Mouse (Mus musculus): ENCODE data around the gene Zc3hc1. TPM values are rescaled to one million over a fixed set of nuclear protein-coding genes. Genes with fewer than 3 reads are reported as not detected.

The Zc3hc1 gene
- total and polyA plus RNA-seq, 2 experiments from 2014 or later, result 56.7 to 71.9 TPM

GRCm38 (mm10) chr6:30374731-30375510 is 15.9 kb downstream of the Zc3hc1 start:
- Histone ChIP-seq H3K27ac (ENCODE audit: low read depth, low read length) (no peak overlapping the region), H3K36me3 (ENCODE audit: insufficient read depth) (peaks cover 71% of the 10 kb centered on the region), H3K9me3 (ENCODE audit: low read length) (no peaks in the 10 kb centered on the region), H3K27me3 (ENCODE audit: insufficient read depth, low read length) (no peaks in the 10 kb centered on the region), H3K4me3 (ENCODE audit: low read depth, low read length) (no peak overlapping the region), H3K4me1 (ENCODE audit: insufficient read depth) (no peaks in the 10 kb centered on the region), H3K4me2 (ENCODE audit: low read depth) (no peak overlapping the region), H3K9ac (no peak overlapping the region)
- ATAC-seq (no peak), DNase-seq (no peak)
- no peak for TF ChIP-seq CTCF (IDR thresholded peaks at IDR 0.05; ENCODE audit: low read depth)
- 83% methylated on average over 16 of the region's 16 CpGs for WGBS

- DNase-seq, result no peak
- no peak overlapping the region for H3K4me2 ChIP-seq (ENCODE audit: low read depth)
- no peak overlapping the region for H3K4me3 ChIP-seq (ENCODE audit: low read depth, low read length)
- no peaks in the 10 kb centered on the region for H3K27me3 ChIP-seq (ENCODE audit: insufficient read depth, low read length)
- H3K4me1 ChIP-seq (ENCODE audit: insufficient read depth), result no peaks in the 10 kb centered on the region
- H3K27ac ChIP-seq (ENCODE audit: low read depth, low read length), result no peak overlapping the region
- TF ChIP-seq CTCF (IDR thresholded peaks at IDR 0.05; ENCODE audit: low read depth), result no peak
- peaks cover 79% of the 10 kb centered on the region for H3K36me3 ChIP-seq (ENCODE audit: insufficient read depth)
- WGBS, result 90% methylated on average over 17 of the region's 17 CpGs
- no peak for ATAC-seq
- no peak overlapping the region for H3K9ac ChIP-seq
- H3K9me3 ChIP-seq (ENCODE audit: low read length), result no peaks in the 10 kb centered on the region
Observed at GRCm38 (mm10) chr6:30372627-30373369, 18.0 kb downstream of the Zc3hc1 start.

- Histone ChIP-seq H3K9ac (no peak overlapping the region), H3K27me3 (ENCODE audit: insufficient read depth, low read length) (no peaks in the 10 kb centered on the region), H3K4me3 (ENCODE audit: low read depth, low read length) (no peak overlapping the region), H3K4me2 (ENCODE audit: low read depth) (no peak overlapping the region), H3K27ac (ENCODE audit: low read depth, low read length) (no peak overlapping the region), H3K36me3 (ENCODE audit: insufficient read depth) (peaks cover 79% of the 10 kb centered on the region), H3K4me1 (ENCODE audit: insufficient read depth) (no peaks in the 10 kb centered on the region), H3K9me3 (ENCODE audit: low read length) (no peaks in the 10 kb centered on the region)
- ATAC-seq, result no peak
- peak; percentile 41 for TF ChIP-seq CTCF (IDR thresholded peaks at IDR 0.05; ENCODE audit: low read depth)
- no peak for DNase-seq
- WGBS, result 82% methylated on average over 3 of the region's 3 CpGs
Observed at GRCm38 (mm10) chr6:30369291-30369690, 21.5 kb downstream of the Zc3hc1 start.

GRCm38 (mm10) chr6:30363808-30364207 is 27.0 kb downstream of the Zc3hc1 start:
- H3K27me3 ChIP-seq (ENCODE audit: insufficient read depth, low read length), result no peaks in the 10 kb centered on the region
- DNase-seq, result no peak
- WGBS, result 44% methylated on average over 5 of the region's 5 CpGs
- H3K4me1 ChIP-seq (ENCODE audit: insufficient read depth), result no peaks in the 10 kb centered on the region
- H3K36me3 ChIP-seq (ENCODE audit: insufficient read depth), result peaks cover 41% of the 10 kb centered on the region
- no peak for ATAC-seq
- TF ChIP-seq CTCF (IDR thresholded peaks at IDR 0.05; ENCODE audit: low read depth), result no peak
- no peak overlapping the region for H3K9ac ChIP-seq
- H3K4me3 ChIP-seq (ENCODE audit: low read depth, low read length), result no peak overlapping the region
- no peak overlapping the region for H3K27ac ChIP-seq (ENCODE audit: low read depth, low read length)
- H3K4me2 ChIP-seq (ENCODE audit: low read depth), result no peak overlapping the region
- H3K9me3 ChIP-seq (ENCODE audit: low read length), result no peaks in the 10 kb centered on the region

- Histone ChIP-seq H3K9ac (no peak overlapping the region), H3K4me3 (ENCODE audit: low read depth, low read length) (no peak overlapping the region), H3K36me3 (ENCODE audit: insufficient read depth) (peaks cover 8% of the 10 kb centered on the region), H3K27ac (ENCODE audit: low read depth, low read length) (no peak overlapping the region), H3K4me2 (ENCODE audit: low read depth) (no peak overlapping the region), H3K9me3 (ENCODE audit: low read length) (no peaks in the 10 kb centered on the region), H3K4me1 (ENCODE audit: insufficient read depth) (no peaks in the 10 kb centered on the region), H3K27me3 (ENCODE audit: insufficient read depth, low read length) (no peaks in the 10 kb centered on the region)
- no peak for TF ChIP-seq CTCF (IDR thresholded peaks at IDR 0.05; ENCODE audit: low read depth)
- DNase-seq (no peak), ATAC-seq (no peak)
- 75% methylated on average over 12 of the region's 12 CpGs for WGBS
Observed at GRCm38 (mm10) chr6:30359762-30360509, 30.9 kb downstream of the Zc3hc1 start.

- Histone ChIP-seq H3K27ac (ENCODE audit: low read depth, low read length) (no peak overlapping the region), H3K9me3 (ENCODE audit: low read length) (no peaks in the 10 kb centered on the region), H3K4me2 (ENCODE audit: low read depth) (no peak overlapping the region), H3K27me3 (ENCODE audit: insufficient read depth, low read length) (no peaks in the 10 kb centered on the region), H3K36me3 (ENCODE audit: insufficient read depth) (no peaks in the 10 kb centered on the region), H3K4me1 (ENCODE audit: insufficient read depth) (no peaks in the 10 kb centered on the region), H3K9ac (no peak overlapping the region), H3K4me3 (ENCODE audit: low read depth, low read length) (no peak overlapping the region)
- WGBS, result 20% methylated on average over 9 of the region's 9 CpGs
- peak; percentile 95 for TF ChIP-seq CTCF (IDR thresholded peaks at IDR 0.05; ENCODE audit: low read depth)
- ATAC-seq (peak; percentile 88), DNase-seq (peak; percentile 88)
Observed at GRCm38 (mm10) chr6:30357561-30358177, 33.2 kb downstream of the Zc3hc1 start.
